Comparison of ENCODE assay signal across 13 mouse cellular contexts in the genomic region with DNA sequence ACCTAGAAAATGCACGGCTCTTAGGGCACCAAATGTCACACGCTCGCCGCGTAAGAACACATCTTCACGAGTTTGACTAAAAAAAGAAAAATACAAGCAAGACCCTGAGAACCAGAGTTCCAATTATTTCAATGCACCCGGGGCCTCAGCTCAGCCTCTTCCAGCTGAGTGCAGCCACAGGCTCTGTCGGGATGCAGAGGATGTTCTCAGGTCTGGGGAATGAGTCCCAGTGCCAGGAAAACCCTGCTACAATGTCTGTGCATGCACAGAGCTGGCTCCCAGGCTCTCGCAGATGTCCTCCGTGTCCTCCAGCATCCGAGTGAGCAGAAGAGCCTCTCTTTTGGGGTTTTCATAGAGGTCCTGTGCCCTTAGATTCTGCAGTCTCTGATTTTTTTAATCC.
DNase-seq lines count a peak whose midpoint lies in the region.
"Had no signal": no experiment of that assay in that cellular context is flagged by ENCODE, and none has a peak within 500 bp of the region (broad histone marks: within the 10 kb centered on the region; RNA-seq: fewer than 3 reads in every experiment).

No protein-coding gene starts in this region.

- peak; percentile 5 to 6 for DNase-seq in cerebellum, postnatal 14 days
- no peak for DNase-seq in cerebellum, postnatal 36 days
- DNase-seq in heart, postnatal 4 days: peak; percentile 46
- no peak for DNase-seq in heart, adult 8-10 months (ENCODE audit: low spot score)
- DNase-seq in brain, adult 2 months (ENCODE audit: low read depth, low spot score): peak; percentile 16
- DNase-seq in gastrocnemius, postnatal 25 days: peak; percentile 46
- no peak for DNase-seq in MN1 (ENCODE audit: low spot score)
- DNase-seq in thymus, adult 18-20 months: no peak
- DNase-seq: adrenal gland, adult 8-10 months; kidney, postnatal 4 days; lung, adult 18-20 months; right cerebral cortex, adult 18-20 months; thymus, postnatal 25 days had no signal

Comparison
In these comparisons a context has a peak if more than half of its experiments do, and no peak if none do; other contexts are left out.
1. DNase-seq: peak in cerebellum, postnatal 14 days (2 of 2), heart, postnatal 4 days (single experiment), brain, adult 2 months (single experiment) and gastrocnemius, postnatal 25 days (single experiment); none in cerebellum, postnatal 36 days (0 of 2), heart, adult 8-10 months (single experiment), MN1 (single experiment) and thymus, adult 18-20 months (0 of 2).